Comparison of ENCODE assay signal across 13 mouse cellular contexts in genomic region chr1:89781861-89782260, GRCm38 (mm10).
DNase-seq lines count a peak whose midpoint lies in the region; ATAC-seq lines count a peak whose summit lies in the region.
"Had no signal": no experiment of that assay in that cellular context is flagged by ENCODE, and none has a peak within 500 bp of the region (broad histone marks: within the 10 kb centered on the region; RNA-seq: fewer than 3 reads in every experiment).

No protein-coding gene starts in this region.

- H3K36me3 ChIP-seq in embryonic facial prominence, embryonic 14.5 days (ENCODE audit: control insufficient read depth, insufficient read depth, low read length), result 0 out of 2 replicates have a peak, but pooled peaks cover 4% of the 10 kb centered on the region

- no peak overlapping the region for H3K9ac ChIP-seq in embryonic facial prominence, embryonic 14.5 days (ENCODE audit: low read depth, low read length)
- H3K9ac ChIP-seq: hindbrain, embryonic 15.5 days; lung, embryonic 15.5 days; neural tube, embryonic 12.5 days had no signal

- H3K27ac ChIP-seq in embryonic facial prominence, embryonic 14.5 days (replicated peaks; ENCODE audit: low read depth, low read length), result no peak overlapping the region
- H3K27ac ChIP-seq: hindbrain, embryonic 15.5 days; left cerebral cortex, adult 2 months; lung, embryonic 15.5 days; neural tube, embryonic 12.5 days had no signal

- H3K9me3 ChIP-seq in embryonic facial prominence, embryonic 14.5 days (ENCODE audit: control insufficient read depth, low read length), result no peaks in the 10 kb centered on the region
- H3K9me3 ChIP-seq: hindbrain, embryonic 15.5 days; lung, embryonic 15.5 days; neural tube, embryonic 12.5 days had no signal

- 49% methylated on average over 8 of the region's 8 CpGs for WGBS in embryonic facial prominence, embryonic 14.5 days

- DNase-seq in adrenal gland, postnatal 10 days, result peak; percentile 63
- no peak for DNase-seq in adrenal gland, adult 2 months
- peak; percentile 71 for DNase-seq in kidney, postnatal 10 days
- DNase-seq in kidney, adult 11 months, result no peak
- DNase-seq in ES-CJ7 (ENCODE audit: low read depth, low spot score), result peak; percentile 31
- DNase-seq in embryonic facial prominence, embryonic 14.5 days (ENCODE audit: low spot score), result peak; percentile 73
- no peak for DNase-seq in spleen, postnatal 10 days (ENCODE audit: low spot score in 2 of 2)
- DNase-seq in spleen, adult 18-20 months, result no peak
- DNase-seq: gastrocnemius, postnatal 25 days had no signal

- 0 out of 2 replicates have a peak, but pooled peaks cover 3% of the 10 kb centered on the region for H3K4me1 ChIP-seq in embryonic facial prominence, embryonic 14.5 days (ENCODE audit: control insufficient read depth, insufficient read depth, low read length)
- H3K4me1 ChIP-seq: lung, embryonic 15.5 days had no signal

- H3K27me3 ChIP-seq in embryonic facial prominence, embryonic 14.5 days (replicated peaks; ENCODE audit: control insufficient read depth, insufficient read depth, low read length), result no peaks in the 10 kb centered on the region
- H3K27me3 ChIP-seq: hindbrain, embryonic 15.5 days; lung, embryonic 15.5 days; neural tube, embryonic 12.5 days had no signal

- no peak for ATAC-seq in embryonic facial prominence, embryonic 14.5 days (ENCODE audit: low read depth)

- no peak overlapping the region for H3K4me3 ChIP-seq in embryonic facial prominence, embryonic 14.5 days (ENCODE audit: low read depth, low read length)
- H3K4me3 ChIP-seq: hindbrain, embryonic 15.5 days; left cerebral cortex, adult 2 months; lung, embryonic 15.5 days; neural tube, embryonic 12.5 days had no signal

- no peak overlapping the region for H3K4me2 ChIP-seq in embryonic facial prominence, embryonic 14.5 days (ENCODE audit: low read depth, low read length)
- H3K4me2 ChIP-seq: hindbrain, embryonic 15.5 days; lung, embryonic 15.5 days; neural tube, embryonic 12.5 days had no signal

Comparison
In these comparisons a context has a peak if more than half of its experiments do, and no peak if none do; other contexts are left out.
1. DNase-seq: peak in adrenal gland, postnatal 10 days (single experiment), kidney, postnatal 10 days (single experiment), ES-CJ7 (single experiment) and embryonic facial prominence, embryonic 14.5 days (single experiment); none in adrenal gland, adult 2 months (single experiment), kidney, adult 11 months (single experiment), spleen, postnatal 10 days (0 of 2) and spleen, adult 18-20 months (0 of 2).